Mouse (Mus musculus) neural tube, embryonic 14.5 days (tissue): ENCODE measurements around the gene Pitpnm1. TPM values are rescaled to one million over a fixed set of nuclear protein-coding genes. Genes with fewer than 3 reads are reported as not detected.

Experiments used
- ATAC-seq: fragments of 200-750 bp; cut with Nextera tagmentation; 2 replicates; pipeline ENCODE4 v1.8.0; 2017; ENCODE audit warnings: low read depth, mild to moderate bottlenecking, moderate TSS enrichment, moderate library complexity
- H3K27ac ChIP-seq: fragments of 300-500 bp; sonication (generic); 2 replicates; pipeline ENCODE4 v1.5.1; 2014; ENCODE audit warnings: low read depth, mild to moderate bottlenecking, control low read depth, low read length, moderate library complexity, mixed read lengths
- H3K27me3 ChIP-seq: fragments of 300-500 bp; sonication (generic); 2 replicates; pipeline ENCODE4 v1.6.1; 2014; ENCODE audit warnings: low read length; ENCODE audit not compliant: control insufficient read depth, insufficient read depth
- H3K36me3 ChIP-seq: fragments of 300-500 bp; sonication (generic); 2 replicates; pipeline ENCODE4 v1.6.1; 2014; ENCODE audit warnings: low read length, mixed read lengths; ENCODE audit not compliant: control insufficient read depth, insufficient read depth
- H3K4me1 ChIP-seq: fragments of 300-500 bp; sonication (generic); 2 replicates; pipeline ENCODE4 v1.6.1; 2014; ENCODE audit warnings: low read length; ENCODE audit not compliant: control insufficient read depth, insufficient read depth
- H3K4me2 ChIP-seq: fragments of 300-500 bp; sonication (generic); 2 replicates; pipeline ENCODE4 v1.6.1; 2014; ENCODE audit warnings: mild to moderate bottlenecking, low read depth, low read length, control low read depth
- H3K4me3 ChIP-seq: fragments of 300-500 bp; sonication (generic); 2 replicates; pipeline ENCODE4 v1.5.1; 2014; ENCODE audit warnings: low read depth, low read length, control low read depth, mixed read lengths
- H3K9ac ChIP-seq: fragments of 300-500 bp; sonication (generic); replicated peaks from 2 replicates; pipeline ENCODE4 v1.6.1; 2014; ENCODE audit warnings: low read depth, mild to moderate bottlenecking, control low read depth, low read length, mixed read lengths
- H3K9me3 ChIP-seq: fragments of 300-500 bp; sonication (generic); 2 replicates; pipeline ENCODE4 v1.6.1; 2016; ENCODE audit warnings: low read length; ENCODE audit not compliant: control insufficient read depth
- WGBS: fragments of 180-500 bp; shearing (Covaris S2); extraction: QIAGEN DNeasy Blood & Tissue Kit; methylation state at CpG from one replicate; pipeline ENCODE4 v1.1.7; 2014; 5-methylcytosine and 5-hydroxymethylcytosine counted together
- polyA plus RNA-seq: library from polyadenylated mRNA; unstranded; fragments of >200 nt; fragmentation: Nextera tagmentation; extraction: Ambion mirVana; gene quantifications from 2 replicates; pipeline ENCODE4 v1.2.1, GENCODE M21; 2014

Gene Pitpnm1
- polyA plus RNA-seq, 1 experiment from 2014 or later, result 76.5 TPM

DNA sequence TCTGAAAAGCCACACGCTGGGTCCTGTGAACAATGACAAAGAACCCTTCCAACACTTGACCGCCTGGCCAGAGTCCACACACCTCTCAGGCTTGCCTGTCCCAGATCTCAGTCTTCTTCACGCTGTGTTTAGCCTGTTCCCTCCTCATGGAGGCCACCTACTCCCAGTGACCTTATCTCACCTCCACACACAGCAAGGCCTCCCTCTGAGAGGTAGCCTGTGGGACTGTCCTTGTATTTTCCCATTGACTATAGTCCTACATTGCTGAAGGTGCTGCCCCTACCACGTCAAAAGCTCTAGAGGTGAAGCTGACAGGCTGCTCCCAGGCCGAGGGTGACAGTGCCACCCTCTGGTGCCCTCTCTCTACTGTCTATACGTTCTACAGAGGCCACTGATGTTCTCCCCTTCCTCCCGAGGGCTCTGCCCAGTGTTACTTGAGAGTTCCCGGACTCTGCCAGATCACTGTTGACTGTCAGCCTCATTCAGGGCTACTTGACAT is 19.2 kb upstream of the Pitpnm1 start:
- H3K36me3 ChIP-seq, result no peaks in the 10 kb centered on the region
- H3K4me3 ChIP-seq, result no peak overlapping the region
- H3K4me2 ChIP-seq, result no peak overlapping the region
- no peak overlapping the region for H3K27ac ChIP-seq
- no peaks in the 10 kb centered on the region for H3K4me1 ChIP-seq
- 66% methylated on average over 8 of the region's 8 CpGs for WGBS
- no peaks in the 10 kb centered on the region for H3K27me3 ChIP-seq
- H3K9ac ChIP-seq, result no peak overlapping the region
- no peaks in the 10 kb centered on the region for H3K9me3 ChIP-seq
- no peak for ATAC-seq

DNA sequence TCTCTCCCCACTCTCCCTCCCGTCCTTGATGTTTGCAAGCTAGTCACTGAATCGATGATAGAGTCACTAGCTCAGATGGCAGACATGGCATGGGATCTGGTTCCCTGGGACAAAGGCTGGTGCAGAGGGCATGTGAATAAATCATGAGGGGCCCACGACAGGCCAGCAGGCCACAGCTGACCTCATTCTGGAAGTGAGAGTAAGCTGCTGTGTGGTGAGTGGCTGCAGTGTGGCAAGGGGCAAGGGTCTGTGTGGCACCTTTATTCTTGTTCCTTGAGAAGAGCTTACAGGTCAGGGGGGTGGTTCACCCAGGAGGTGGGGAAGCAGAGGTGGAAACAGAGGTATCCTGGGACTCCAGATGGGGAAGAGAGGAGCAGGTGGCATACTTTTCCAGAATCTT is 18.4 kb upstream of the Pitpnm1 start, which contains the start of gene Cabp2:
Cabp2 (plus strand) TSS at position 185 of the 400 bp plus-strand sequence.
- H3K9ac ChIP-seq, result no peak within 1 kb of the TSS
- H3K4me3 ChIP-seq, result no peak within 1 kb of the TSS
- H3K4me2 ChIP-seq, result no peak within 1 kb of the TSS
- H3K9me3 ChIP-seq, result no peaks in the 10 kb centered on the region
- H3K27ac ChIP-seq, result no peak within 1 kb of the TSS
- no peaks in the 10 kb centered on the region for H3K27me3 ChIP-seq
- ATAC-seq, result no peak
- H3K4me1 ChIP-seq, result no peaks in the 10 kb centered on the region
- H3K36me3 ChIP-seq, result no peaks in the 10 kb centered on the region
- 61% methylated on average over 3 of the region's 3 CpGs for WGBS

DNA sequence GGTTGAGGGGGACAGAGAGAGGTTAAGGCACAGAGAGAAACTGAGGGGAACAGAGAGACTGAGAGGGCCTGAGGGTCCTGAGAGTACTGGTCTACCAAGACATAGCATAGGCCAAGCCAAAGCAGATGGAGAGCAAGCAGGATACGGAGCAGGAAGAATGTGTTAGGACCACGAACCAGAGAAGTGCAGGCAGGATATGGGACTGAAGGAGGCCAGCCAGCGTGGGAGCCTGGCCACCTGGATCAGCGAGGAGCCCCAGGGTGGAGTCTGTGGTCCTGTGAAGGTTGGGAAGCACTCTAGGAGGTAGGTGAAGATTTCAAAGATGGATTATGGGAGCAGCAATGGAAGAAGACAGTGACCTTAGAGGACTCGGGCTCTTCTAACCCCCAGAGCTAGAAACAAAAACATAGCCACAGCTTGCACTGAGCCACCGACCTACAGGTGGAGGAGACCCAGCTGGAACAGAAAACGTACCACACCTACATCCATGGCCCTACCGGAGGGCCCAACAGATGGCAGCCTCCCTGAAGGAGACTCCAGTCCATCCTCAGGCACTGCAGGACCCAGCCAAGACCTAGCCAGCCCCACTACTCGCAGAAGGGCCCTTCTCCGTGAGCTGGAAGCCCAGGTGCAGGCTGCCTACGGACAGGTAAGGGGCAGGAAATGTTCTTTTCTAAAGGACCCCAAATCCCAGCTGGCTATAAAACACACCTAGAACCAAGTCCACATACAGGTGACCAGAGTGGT is 17.4 kb upstream of the Pitpnm1 start:
- Histone ChIP-seq H3K4me1 (no peaks in the 10 kb centered on the region), H3K27me3 (no peaks in the 10 kb centered on the region), H3K9me3 (no peaks in the 10 kb centered on the region), H3K4me3 (no peak overlapping the region), H3K27ac (no peak overlapping the region), H3K4me2 (no peak overlapping the region), H3K36me3 (no peaks in the 10 kb centered on the region), H3K9ac (no peak overlapping the region)
- ATAC-seq, result no peak
- 84% methylated on average over 11 of the region's 11 CpGs for WGBS

DNA sequence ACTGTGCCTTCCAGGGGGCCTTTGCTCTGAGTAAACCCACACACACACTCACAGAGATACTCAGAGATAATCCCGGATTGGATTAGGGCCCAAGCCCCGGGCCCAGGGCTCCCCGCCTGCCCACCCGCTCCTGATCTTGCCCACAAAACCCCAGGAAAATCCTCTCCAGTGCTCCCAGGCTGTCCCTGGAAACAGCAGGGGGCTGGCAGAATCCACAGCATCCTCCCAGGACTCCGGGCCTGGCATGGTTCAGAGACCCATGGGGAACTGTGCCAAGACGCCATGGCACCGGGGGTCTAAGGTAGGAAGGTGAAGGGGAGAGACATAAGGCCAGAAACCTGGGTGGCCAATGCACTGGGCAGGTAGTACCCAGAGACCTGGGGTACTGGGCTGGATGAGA is 16.5 kb upstream of the Pitpnm1 start:
- 83% methylated on average over 7 of the region's 7 CpGs for WGBS
- H3K27me3 ChIP-seq, result no peaks in the 10 kb centered on the region
- no peaks in the 10 kb centered on the region for H3K36me3 ChIP-seq
- no peak for ATAC-seq
- no peak overlapping the region for H3K9ac ChIP-seq
- H3K4me3 ChIP-seq, result no peak overlapping the region
- no peak overlapping the region for H3K4me2 ChIP-seq
- H3K9me3 ChIP-seq, result no peaks in the 10 kb centered on the region
- H3K27ac ChIP-seq, result no peak overlapping the region
- H3K4me1 ChIP-seq, result no peaks in the 10 kb centered on the region

DNA sequence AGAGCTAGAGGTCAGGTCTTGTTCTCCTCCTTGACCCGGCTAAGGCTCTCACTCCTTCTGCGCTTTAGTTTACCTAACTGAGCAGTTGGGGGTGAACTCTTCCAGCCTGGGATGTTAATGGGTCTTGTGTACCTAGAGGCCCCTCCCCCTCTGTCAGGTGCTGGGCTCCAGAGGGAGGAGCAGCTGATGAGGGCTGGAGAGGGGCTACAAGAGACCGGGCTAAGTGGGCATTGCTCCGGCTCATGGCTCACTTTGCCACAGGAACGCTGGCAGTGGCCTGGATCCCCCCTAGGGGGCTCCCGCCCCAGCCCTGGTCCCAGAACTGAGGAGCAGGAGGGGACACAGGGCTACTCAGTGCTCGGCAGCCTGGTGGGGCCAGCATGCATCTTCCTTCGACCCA is 16.0 kb upstream of the Pitpnm1 start:
- Histone ChIP-seq H3K27me3 (no peaks in the 10 kb centered on the region), H3K4me1 (no peaks in the 10 kb centered on the region), H3K9me3 (no peaks in the 10 kb centered on the region), H3K4me3 (no peak overlapping the region), H3K4me2 (no peak overlapping the region), H3K9ac (no peak overlapping the region), H3K27ac (no peak overlapping the region), H3K36me3 (no peaks in the 10 kb centered on the region)
- WGBS, result 39% methylated on average over 8 of the region's 8 CpGs
- no peak for ATAC-seq

DNA sequence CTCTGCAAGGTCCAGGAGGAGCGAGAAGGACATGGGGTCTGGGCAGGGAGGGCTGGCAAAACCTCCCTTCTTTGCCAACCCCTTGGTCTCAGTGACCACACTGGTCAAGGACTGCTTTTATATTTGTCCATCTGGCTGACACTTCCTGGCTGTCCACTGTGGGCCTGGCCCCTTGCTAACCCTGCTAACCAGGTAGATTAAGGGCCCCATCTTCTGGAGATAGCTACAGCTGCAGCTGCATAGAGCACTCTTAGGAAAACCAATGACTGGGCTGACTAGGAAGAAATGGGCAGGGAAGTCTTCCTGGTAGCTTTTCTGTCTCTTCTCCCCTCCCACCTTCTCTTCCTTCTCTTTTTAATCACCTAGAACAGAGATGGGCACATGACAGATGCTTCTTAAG is 14.8 kb upstream of the Pitpnm1 start:
- Histone ChIP-seq H3K9me3 (no peaks in the 10 kb centered on the region), H3K36me3 (no peaks in the 10 kb centered on the region), H3K4me2 (no peak overlapping the region), H3K9ac (no peak overlapping the region), H3K27ac (no peak overlapping the region), H3K4me1 (no peaks in the 10 kb centered on the region), H3K4me3 (no peak overlapping the region), H3K27me3 (no peaks in the 10 kb centered on the region)
- ATAC-seq, result no peak
- 91% methylated on average over 1 of the region's 1 CpGs for WGBS

DNA sequence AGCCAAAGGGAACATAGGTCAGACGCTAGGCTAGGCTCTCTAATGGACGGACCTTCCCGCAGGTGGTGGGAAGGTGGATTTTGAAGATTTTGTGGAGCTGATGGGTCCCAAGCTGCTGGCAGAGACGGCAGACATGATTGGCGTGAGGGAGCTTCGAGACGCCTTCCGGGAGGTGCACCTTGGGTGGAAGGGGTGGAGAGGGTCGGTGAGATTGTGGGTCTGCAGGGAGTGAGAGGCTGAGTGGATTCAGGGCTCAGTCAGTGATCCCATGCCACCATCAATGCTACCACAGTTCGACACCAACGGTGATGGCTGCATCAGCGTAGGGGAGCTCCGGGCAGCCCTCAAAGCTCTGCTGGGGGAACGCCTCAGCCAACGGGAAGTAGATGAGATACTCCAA is 13.6 kb upstream of the Pitpnm1 start:
- H3K4me1 ChIP-seq, result no peaks in the 10 kb centered on the region
- no peak overlapping the region for H3K9ac ChIP-seq
- no peak overlapping the region for H3K27ac ChIP-seq
- no peaks in the 10 kb centered on the region for H3K36me3 ChIP-seq
- no peak for ATAC-seq
- no peaks in the 10 kb centered on the region for H3K9me3 ChIP-seq
- no peak overlapping the region for H3K4me2 ChIP-seq
- WGBS, result 93% methylated on average over 15 of the region's 15 CpGs
- no peak overlapping the region for H3K4me3 ChIP-seq
- H3K27me3 ChIP-seq, result no peaks in the 10 kb centered on the region

DNA sequence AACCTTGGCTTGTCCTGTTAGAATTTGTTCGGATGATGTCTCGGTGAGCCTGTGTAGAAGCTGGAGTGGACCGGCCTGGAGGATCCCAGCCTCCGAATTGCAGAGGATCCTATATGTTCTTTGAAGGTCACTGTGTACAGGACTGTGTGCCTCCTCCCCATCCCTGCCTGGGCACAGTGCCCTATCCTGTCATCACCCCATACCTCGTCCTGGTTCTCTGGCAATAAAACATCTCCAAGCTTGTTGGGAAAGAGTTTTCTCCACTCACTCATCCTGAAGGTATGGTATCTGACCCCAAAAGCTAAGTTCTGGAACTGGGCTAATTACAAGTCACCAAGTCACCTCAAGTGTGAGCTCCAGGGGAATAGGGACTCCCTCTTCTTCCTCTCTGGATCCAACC is 12.7 kb upstream of the Pitpnm1 start:
- Histone ChIP-seq H3K9ac (no peak overlapping the region), H3K4me3 (no peak overlapping the region), H3K27me3 (no peaks in the 10 kb centered on the region), H3K4me1 (no peaks in the 10 kb centered on the region), H3K9me3 (no peaks in the 10 kb centered on the region), H3K27ac (no peak overlapping the region), H3K4me2 (no peak overlapping the region), H3K36me3 (no peaks in the 10 kb centered on the region)
- ATAC-seq, result no peak
- WGBS, result 94% methylated on average over 5 of the region's 5 CpGs

DNA sequence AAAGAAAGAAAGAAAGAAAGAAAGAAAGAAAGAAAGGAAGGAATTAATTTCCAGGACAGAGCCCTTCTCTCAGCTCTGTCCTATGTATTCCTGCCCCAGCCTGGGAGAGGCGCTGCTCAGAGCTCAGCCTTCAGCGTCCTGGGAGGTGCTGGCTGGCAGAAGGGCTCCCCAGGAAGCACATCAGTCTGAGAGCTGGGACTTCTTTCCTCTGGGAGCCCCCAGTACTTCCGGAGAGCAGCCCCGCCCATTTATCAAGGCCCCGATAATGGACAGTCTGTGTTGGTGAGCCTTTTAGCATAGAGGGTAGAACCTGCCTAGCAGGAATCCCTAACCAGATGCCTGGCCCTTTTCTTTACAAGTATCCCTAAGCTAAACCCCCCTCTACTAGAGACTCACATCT is 11.7 kb upstream of the Pitpnm1 start:
- no peaks in the 10 kb centered on the region for H3K36me3 ChIP-seq
- no peak for ATAC-seq
- WGBS, result 55% methylated on average over 5 of the region's 5 CpGs
- H3K4me2 ChIP-seq, result no peak overlapping the region
- no peaks in the 10 kb centered on the region for H3K9me3 ChIP-seq
- H3K4me1 ChIP-seq, result no peaks in the 10 kb centered on the region
- H3K27ac ChIP-seq, result no peak overlapping the region
- H3K27me3 ChIP-seq, result no peaks in the 10 kb centered on the region
- H3K4me3 ChIP-seq, result no peak overlapping the region
- no peak overlapping the region for H3K9ac ChIP-seq
